Mouse (Mus musculus): ENCODE data around the gene Gabrg3.
A peak's percentile ranks its signal among the peaks of the same experiment; 100 is the strongest.
"Not testable (repeated sequence)": the region's sequence is repeated elsewhere in the genome, so short reads cannot be mapped to it uniquely, and the experiment has no call there.

The Gabrg3 gene

GRCm38 (mm10) chr7:57312018-57312417 lies 75.0 kb downstream of the Gabrg3 start:
- DNase-seq (ENCODE audit: low spot score in 2 of 2): no peak

DNA sequence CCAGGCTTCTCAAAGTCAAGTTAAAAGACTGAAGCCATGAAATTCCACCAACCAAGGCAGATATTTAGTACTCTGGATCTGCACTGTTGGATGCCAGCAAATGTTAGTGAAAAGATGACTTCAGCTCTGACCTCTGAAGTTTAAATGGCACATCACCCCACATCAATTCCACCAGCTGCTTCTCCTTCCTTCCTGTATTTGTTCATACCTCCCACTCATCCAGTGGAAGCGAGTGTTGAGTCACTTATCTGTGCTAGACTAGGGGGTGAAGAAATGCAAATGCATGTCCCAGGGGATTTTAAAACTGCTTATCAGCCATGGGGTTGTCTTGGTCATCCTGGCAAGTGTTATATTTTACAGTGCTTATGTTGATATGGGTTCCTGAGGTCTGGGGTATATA lies 79.7 kb downstream of the Gabrg3 start:
- DNase-seq (ENCODE audit: low spot score in 2 of 2): no peak

DNA sequence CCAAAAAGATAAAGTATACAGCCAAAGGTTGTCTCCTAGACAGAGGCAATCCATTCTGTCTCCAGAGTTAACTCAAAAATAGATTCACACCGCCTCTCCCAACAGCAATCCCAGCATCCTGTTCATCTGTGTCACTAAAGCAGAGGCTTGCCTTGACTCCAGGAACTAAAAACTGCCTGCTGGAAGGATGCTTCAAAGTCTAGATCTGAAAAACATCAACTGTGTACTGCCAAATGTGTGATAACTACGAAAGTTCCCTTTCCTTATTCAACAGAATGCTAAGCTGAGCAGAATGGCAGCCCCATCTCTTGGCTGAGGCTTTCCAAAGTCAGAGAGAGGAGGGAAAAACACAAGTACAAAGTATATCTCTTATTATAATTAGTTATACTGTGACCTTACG lies 90.3 kb downstream of the Gabrg3 start:
- no peak for DNase-seq (ENCODE audit: low spot score in 2 of 2)

DNA sequence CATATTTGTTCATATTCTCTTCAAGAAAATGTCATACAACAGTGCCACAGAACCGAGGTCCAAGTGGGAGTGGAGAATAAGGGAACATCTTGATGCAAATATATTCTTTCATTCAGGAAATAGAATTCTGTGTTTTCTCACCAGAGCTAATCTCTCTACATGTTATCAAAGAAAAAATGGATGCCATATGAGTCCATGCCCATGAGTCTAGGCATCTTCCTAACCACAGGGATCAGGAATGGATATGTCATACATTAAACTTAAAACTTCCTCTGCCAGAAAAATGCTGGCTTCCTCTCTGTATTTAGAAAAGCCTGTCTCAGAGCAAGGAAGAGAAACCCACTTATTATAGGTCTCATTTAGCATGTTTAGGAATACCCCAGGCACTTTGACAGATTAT lies 92.9 kb downstream of the Gabrg3 start:
- no peak for DNase-seq (ENCODE audit: low spot score in 2 of 2)

DNA sequence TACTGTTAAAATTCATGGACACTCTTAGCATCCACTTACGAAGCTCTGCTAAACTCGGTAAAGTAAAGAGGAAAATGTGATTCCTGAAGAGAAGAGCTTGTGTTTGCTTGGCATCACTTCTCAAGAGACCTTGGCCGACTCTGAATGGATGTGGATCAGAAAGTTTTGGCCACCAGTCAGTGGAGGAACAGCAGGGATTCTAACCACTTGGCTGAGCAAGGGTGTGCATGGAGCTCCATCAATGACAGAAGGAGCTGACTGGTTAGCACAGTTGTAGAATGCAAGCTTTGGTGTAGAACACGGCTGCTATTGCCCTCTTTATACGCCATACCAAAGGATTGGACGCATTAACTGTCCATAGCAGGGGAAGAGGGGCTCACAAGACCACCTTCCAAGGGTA lies 93.4 kb downstream of the Gabrg3 start:
- DNase-seq (ENCODE audit: low spot score in 2 of 2): no peak

DNA sequence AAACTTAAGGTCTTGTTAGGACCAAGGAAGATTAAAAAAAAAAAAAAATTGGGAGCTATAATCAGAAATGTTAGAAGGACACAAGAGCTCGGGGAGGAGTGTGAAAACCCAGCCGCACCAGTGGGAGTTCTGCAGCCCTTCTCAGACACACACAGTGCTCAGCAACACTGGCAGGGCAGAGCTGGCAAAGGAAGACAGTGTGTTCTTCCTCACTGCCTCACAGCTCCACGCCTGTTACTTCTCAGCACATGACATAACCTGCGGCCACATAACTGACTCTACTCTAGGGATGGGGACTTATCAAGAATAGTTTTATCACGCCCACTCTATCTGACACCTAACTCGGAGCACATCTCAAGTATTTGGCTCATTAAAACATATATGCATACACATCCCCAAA lies 103.8 kb downstream of the Gabrg3 start:
- DNase-seq (ENCODE audit: low spot score in 2 of 2): no peak

DNA sequence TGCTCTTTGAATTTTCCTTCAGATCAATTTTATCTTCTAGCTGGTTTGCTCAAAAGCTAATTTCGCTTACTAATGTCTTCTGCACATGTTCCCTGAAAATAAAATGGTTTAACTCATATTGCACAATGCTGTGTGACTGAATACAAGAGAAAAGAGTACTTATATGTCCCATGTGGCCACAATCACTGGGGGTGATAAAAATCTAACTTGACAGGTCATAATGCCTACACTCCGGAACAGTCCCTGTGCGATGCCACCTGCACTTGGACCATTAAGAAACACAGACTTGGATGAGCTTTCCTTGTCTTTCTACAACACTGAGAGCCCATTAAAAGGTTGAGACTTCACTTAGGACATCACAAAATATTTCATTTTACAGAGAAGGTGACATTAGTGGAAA lies 108.1 kb downstream of the Gabrg3 start:
- no peak for DNase-seq (ENCODE audit: low spot score in 2 of 2)

- no peak for DNase-seq (ENCODE audit: low spot score in 2 of 2)
Observed at GRCm38 (mm10) chr7:57260201-57260600, 126.8 kb downstream of the Gabrg3 start.

DNA sequence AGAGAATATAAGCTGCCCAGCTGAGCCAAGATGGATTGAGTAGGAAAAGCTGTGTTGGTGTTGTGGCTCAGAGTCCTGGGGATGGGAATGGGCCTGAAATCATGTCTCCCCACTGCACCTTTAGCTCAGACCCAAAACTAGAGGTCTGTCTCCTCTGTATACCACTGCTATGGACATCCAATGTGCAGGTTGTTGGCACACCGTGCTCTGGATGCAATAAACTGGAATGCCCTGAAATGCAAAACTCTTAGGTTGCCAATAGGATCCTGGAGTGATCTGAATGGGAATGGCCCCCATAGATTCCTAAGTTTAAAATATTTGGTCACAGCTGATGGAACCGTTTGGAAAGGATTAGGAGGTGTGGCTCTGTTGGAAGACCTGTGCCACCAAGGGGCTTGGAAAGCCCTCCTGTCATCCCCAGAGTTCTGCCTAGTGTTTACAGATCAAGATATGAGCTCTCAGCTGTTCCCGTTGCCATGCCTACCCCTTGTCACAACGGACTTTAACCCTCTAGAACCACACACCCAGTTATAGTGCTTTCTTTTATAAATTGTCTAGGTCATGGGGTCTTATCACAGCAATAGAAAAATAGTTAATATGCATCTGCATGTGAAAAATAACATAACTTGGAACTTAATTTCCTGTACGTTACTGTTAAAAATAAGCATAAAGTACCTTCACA lies 128.0 kb downstream of the Gabrg3 start:
- DNase-seq (ENCODE audit: low spot score in 2 of 2): no peak

DNA sequence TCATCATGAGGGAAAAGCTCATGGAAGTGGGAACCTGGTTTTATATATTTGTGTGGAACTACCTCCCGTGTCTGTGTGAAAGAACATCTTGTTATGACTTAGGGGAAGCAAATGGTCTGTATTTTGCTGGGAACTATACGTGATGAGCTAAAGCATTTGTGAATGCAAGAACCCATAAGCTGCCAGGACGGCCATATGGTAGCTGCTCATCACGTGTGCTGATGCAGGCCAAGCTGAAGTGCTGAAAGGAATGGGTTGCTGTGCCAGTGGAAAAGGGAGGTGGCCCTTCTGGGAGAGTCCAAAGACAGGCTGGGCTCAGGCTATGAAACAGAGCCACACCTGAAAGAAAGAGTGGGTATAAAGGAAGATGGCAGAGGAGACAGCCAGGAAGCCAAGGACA lies 143.0 kb downstream of the Gabrg3 start:
- DNase-seq (ENCODE audit: low spot score in 2 of 2): no peak

DNA sequence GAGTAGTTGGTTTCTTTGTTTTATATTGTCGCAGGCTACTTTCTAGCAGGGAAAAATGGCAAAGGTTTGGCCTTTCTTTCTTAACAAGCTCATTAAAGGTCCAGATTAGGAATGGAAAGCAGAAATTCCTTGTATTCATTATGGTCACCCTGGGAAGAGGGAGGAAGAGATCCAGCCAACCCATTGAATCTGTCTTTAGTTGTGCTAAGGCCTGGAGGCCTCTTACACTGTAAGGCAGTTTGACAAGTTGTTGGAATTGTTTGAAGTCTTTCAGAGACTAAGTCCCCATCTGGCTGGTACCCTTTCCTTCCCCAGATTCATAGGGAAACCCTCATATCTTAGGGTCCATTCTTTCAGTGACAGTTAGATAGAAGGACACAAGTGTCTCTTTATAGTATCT lies 172.9 kb downstream of the Gabrg3 start:
- DNase-seq (ENCODE audit: low spot score in 2 of 2): no peak

- DNase-seq (ENCODE audit: low spot score in 2 of 2): no peak
Observed at GRCm38 (mm10) chr7:57186015-57186414, 201.0 kb downstream of the Gabrg3 start.

GRCm38 (mm10) chr7:57175891-57176545 lies 211.0 kb downstream of the Gabrg3 start:
- DNase-seq (ENCODE audit: low spot score in 2 of 2): not testable (repeated sequence)

GRCm38 (mm10) chr7:57166931-57167330 lies 220.1 kb downstream of the Gabrg3 start:
- DNase-seq (ENCODE audit: low spot score in 2 of 2): no peak

- DNase-seq (ENCODE audit: low spot score in 2 of 2): peak in 1 of 2 experiments; percentile 2
Observed at GRCm38 (mm10) chr7:57158211-57158610, 228.8 kb downstream of the Gabrg3 start.

DNA sequence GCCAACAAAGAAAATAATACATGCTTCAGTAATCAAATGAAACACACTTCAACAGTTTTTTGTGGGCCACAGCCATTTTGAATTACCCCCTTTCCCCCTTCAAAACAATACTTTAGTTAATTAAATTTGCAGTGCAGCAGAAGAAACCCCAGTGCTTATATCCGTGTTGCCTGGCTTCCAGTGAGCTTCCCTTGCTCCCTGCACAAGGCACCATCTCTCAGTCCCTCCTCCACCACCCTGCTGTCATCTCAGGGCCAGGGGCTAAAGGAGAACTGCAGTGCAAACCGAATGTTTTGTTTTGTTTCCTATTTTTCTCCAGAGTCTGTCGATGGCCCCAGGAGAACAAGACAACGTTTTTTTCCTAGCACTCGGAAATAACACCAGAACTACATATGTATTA lies 233.2 kb downstream of the Gabrg3 start:
- no peak for DNase-seq (ENCODE audit: low spot score in 2 of 2)

DNA sequence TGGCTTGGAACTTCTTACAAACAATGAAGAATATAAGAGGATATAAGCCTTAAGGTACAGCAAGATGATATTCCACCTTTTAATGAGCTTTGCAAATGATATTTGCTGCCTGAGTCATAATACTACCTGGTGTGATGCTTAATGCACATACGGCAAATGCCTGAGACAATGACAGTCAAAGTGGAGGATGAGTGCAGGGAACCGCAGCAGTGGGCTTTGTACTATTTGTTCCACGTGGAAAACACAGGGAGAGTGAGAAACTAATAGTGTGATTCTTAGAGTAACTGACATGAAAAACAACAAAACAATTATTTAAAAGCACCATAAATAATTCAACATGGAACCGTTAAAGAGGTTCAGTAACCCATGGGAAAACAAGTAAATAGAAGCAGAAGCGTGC lies 236.2 kb downstream of the Gabrg3 start:
- no peak for DNase-seq (ENCODE audit: low spot score in 2 of 2)

GRCm38 (mm10) chr7:57138072-57138704 lies 248.8 kb downstream of the Gabrg3 start:
- DNase-seq (ENCODE audit: low spot score in 2 of 2): no peak

GRCm38 (mm10) chr7:57133009-57133408 lies 254.0 kb downstream of the Gabrg3 start:
- no peak for DNase-seq (ENCODE audit: low spot score in 2 of 2)

- no peak for DNase-seq (ENCODE audit: low spot score in 2 of 2)
Observed at GRCm38 (mm10) chr7:57132471-57132870, 254.5 kb downstream of the Gabrg3 start.

- no peak for DNase-seq (ENCODE audit: low spot score in 2 of 2)
Observed at GRCm38 (mm10) chr7:57100065-57100464, 286.9 kb downstream of the Gabrg3 start.

GRCm38 (mm10) chr7:57082071-57082470 lies 304.9 kb downstream of the Gabrg3 start:
- DNase-seq (ENCODE audit: low spot score in 2 of 2): no peak

Data from urinary bladder, adult 18-20 months (tissue).